Mouse (Mus musculus): ENCODE measurements around the gene Bmp6.

- TF ChIP-seq CTCF (IDR thresholded peaks at IDR 0.05; ENCODE audit: extremely low read depth, insufficient read depth, insufficient read length, insufficient replicate concordance) (no peak), POLR2A (IDR thresholded peaks at IDR 0.05; ENCODE audit: low read depth, low read length) (no peak)
These were observed 2.8 kb downstream of the Bmp6 start for GRCm38 (mm10) chr13:38347775-38348135.
